Mouse (Mus musculus): ENCODE results near the gene Thada. TPM values are rescaled to one million over a fixed set of nuclear protein-coding genes. Genes with fewer than 3 reads are reported as not detected.

Thada gene
- polyA plus RNA-seq, 1 experiment = 0.72 TPM

GRCm38 (mm10) chr17:84335076-84335475 lies 130.9 kb downstream of the Thada start:
- H3K36me3 ChIP-seq (replicated peaks; ENCODE audit: low read length) = peaks cover 50% of the 10 kb centered on the region

GRCm38 (mm10) chr17:84334241-84335014 lies 131.6 kb downstream of the Thada start:
- Histone ChIP-seq H3K36me3 (replicated peaks; ENCODE audit: low read length) (peaks cover 47% of the 10 kb centered on the region), H3K9me3 (no peaks in the 10 kb centered on the region), H3K4me3 (replicated peaks) (peak overlapping the region; percentile 65), H3K4me1 (peaks cover 78% of the 10 kb centered on the region), H3K27me3 (replicated peaks) (no peaks in the 10 kb centered on the region)
- TF ChIP-seq FLI1 (IDR thresholded peaks at IDR 0.05; ENCODE audit: low read length) (no peak), GATA1 (IDR thresholded peaks at IDR 0.05; ENCODE audit: borderline replicate concordance, low read length) (no peak)

More at GRCm38 (mm10) chr17:84335076-84335475, 130.9 kb downstream of the Thada start:
- Histone ChIP-seq H3K4me1 (peaks cover 74% of the 10 kb centered on the region), H3K9me3 (no peaks in the 10 kb centered on the region), H3K27me3 (replicated peaks) (no peaks in the 10 kb centered on the region), H3K4me3 (replicated peaks) (no peak overlapping the region)
- no peak for TF ChIP-seq GATA1 (IDR thresholded peaks at IDR 0.05; ENCODE audit: borderline replicate concordance, low read length)
- TF ChIP-seq FLI1 (IDR thresholded peaks at IDR 0.05; ENCODE audit: low read length) = no peak

GRCm38 (mm10) chr17:84332940-84333339 lies 133.1 kb downstream of the Thada start:
- H3K4me1 ChIP-seq = peaks cover 92% of the 10 kb centered on the region
- H3K4me3 ChIP-seq (replicated peaks) = no peak overlapping the region
- peaks cover 47% of the 10 kb centered on the region for H3K36me3 ChIP-seq (replicated peaks; ENCODE audit: low read length)
- no peak for TF ChIP-seq GATA1 (IDR thresholded peaks at IDR 0.05; ENCODE audit: borderline replicate concordance, low read length)
- TF ChIP-seq FLI1 (IDR thresholded peaks at IDR 0.05; ENCODE audit: low read length) = no peak
- no peaks in the 10 kb centered on the region for H3K9me3 ChIP-seq
- no peaks in the 10 kb centered on the region for H3K27me3 ChIP-seq (replicated peaks)

GRCm38 (mm10) chr17:84330986-84331385 lies 135.0 kb downstream of the Thada start:
- H3K4me1 ChIP-seq = peaks cover 92% of the 10 kb centered on the region
- no peak overlapping the region for H3K4me3 ChIP-seq (replicated peaks)
- peaks cover 44% of the 10 kb centered on the region for H3K36me3 ChIP-seq (replicated peaks; ENCODE audit: low read length)
- no peaks in the 10 kb centered on the region for H3K9me3 ChIP-seq
- TF ChIP-seq GATA1 (IDR thresholded peaks at IDR 0.05; ENCODE audit: borderline replicate concordance, low read length) (no peak), FLI1 (IDR thresholded peaks at IDR 0.05; ENCODE audit: low read length) (no peak)
- no peaks in the 10 kb centered on the region for H3K27me3 ChIP-seq (replicated peaks)

GRCm38 (mm10) chr17:84330506-84330905 lies 135.5 kb downstream of the Thada start:
- no peaks in the 10 kb centered on the region for H3K9me3 ChIP-seq
- peaks cover 88% of the 10 kb centered on the region for H3K4me1 ChIP-seq
- no peak for TF ChIP-seq GATA1 (IDR thresholded peaks at IDR 0.05; ENCODE audit: borderline replicate concordance, low read length)
- no peak for TF ChIP-seq FLI1 (IDR thresholded peaks at IDR 0.05; ENCODE audit: low read length)
- H3K36me3 ChIP-seq (replicated peaks; ENCODE audit: low read length) = peaks cover 42% of the 10 kb centered on the region
- H3K4me3 ChIP-seq (replicated peaks) = no peak overlapping the region
- no peaks in the 10 kb centered on the region for H3K27me3 ChIP-seq (replicated peaks)

- H3K9me3 ChIP-seq = no peaks in the 10 kb centered on the region
- peaks cover 86% of the 10 kb centered on the region for H3K4me1 ChIP-seq
- peak overlapping the region; percentile 50 for H3K4me3 ChIP-seq (replicated peaks)
- H3K36me3 ChIP-seq (replicated peaks; ENCODE audit: low read length) = peaks cover 44% of the 10 kb centered on the region
- no peak for TF ChIP-seq GATA1 (IDR thresholded peaks at IDR 0.05; ENCODE audit: borderline replicate concordance, low read length)
- no peaks in the 10 kb centered on the region for H3K27me3 ChIP-seq (replicated peaks)
Measured at GRCm38 (mm10) chr17:84329906-84330470, 136.0 kb downstream of the Thada start.

- peaks cover 46% of the 10 kb centered on the region for H3K36me3 ChIP-seq (replicated peaks; ENCODE audit: low read length)
Measured at GRCm38 (mm10) chr17:84328526-84328925, 137.5 kb downstream of the Thada start.

GRCm38 (mm10) chr17:84327051-84327925 lies 138.7 kb downstream of the Thada start:
- Histone ChIP-seq H3K36me3 (replicated peaks; ENCODE audit: low read length) (peaks cover 44% of the 10 kb centered on the region), H3K27me3 (replicated peaks) (no peaks in the 10 kb centered on the region), H3K9me3 (no peaks in the 10 kb centered on the region), H3K4me3 (replicated peaks) (no peak overlapping the region), H3K4me1 (peaks cover 59% of the 10 kb centered on the region)
- no peak for TF ChIP-seq FLI1 (IDR thresholded peaks at IDR 0.05; ENCODE audit: low read length)
- TF ChIP-seq GATA1 (IDR thresholded peaks at IDR 0.05; ENCODE audit: borderline replicate concordance, low read length) = no peak

More at GRCm38 (mm10) chr17:84328526-84328925, 137.5 kb downstream of the Thada start:
- Histone ChIP-seq H3K4me3 (replicated peaks) (peak overlapping the region; percentile 70), H3K4me1 (peaks cover 71% of the 10 kb centered on the region), H3K27me3 (replicated peaks) (no peaks in the 10 kb centered on the region), H3K9me3 (no peaks in the 10 kb centered on the region)
- TF ChIP-seq FLI1 (IDR thresholded peaks at IDR 0.05; ENCODE audit: low read length) (no peak), GATA1 (IDR thresholded peaks at IDR 0.05; ENCODE audit: borderline replicate concordance, low read length) (no peak)

- Histone ChIP-seq H3K9me3 (no peaks in the 10 kb centered on the region), H3K36me3 (replicated peaks; ENCODE audit: low read length) (peaks cover 31% of the 10 kb centered on the region), H3K27me3 (replicated peaks) (no peaks in the 10 kb centered on the region), H3K4me1 (peaks cover 40% of the 10 kb centered on the region), H3K4me3 (replicated peaks) (no peak overlapping the region)
- TF ChIP-seq GATA1 (IDR thresholded peaks at IDR 0.05; ENCODE audit: borderline replicate concordance, low read length) (no peak), FLI1 (IDR thresholded peaks at IDR 0.05; ENCODE audit: low read length) (no peak)
Measured at GRCm38 (mm10) chr17:84322176-84322575, 143.8 kb downstream of the Thada start.
